Mouse (Mus musculus) heart, adult 2 months (tissue): ENCODE measurements at regions not wholly inside any gene's neighbourhood (a gene's known extent, or its start where the extent isn't known, plus 50 kb on each side); places are given as distances from the start of the nearest gene placed in this dataset.

Experiments
- DNase-seq, 2 experiments: peaks; one replicate each; pipeline ENCODE4 v3.0.0; 2021
- H3K27ac ChIP-seq: fragments of 200-600 bp; 2 replicates; pipeline ENCODE4 v1.8.1; 2022
- H3K27me3 ChIP-seq: fragments of 200-500 bp; 2 replicates; pipeline ENCODE4 v1.6.1; 2012; ENCODE audit warnings: mild to moderate bottlenecking, low read length, inconsistent platforms, mixed read lengths; ENCODE audit not compliant: control insufficient read depth, insufficient read depth
- H3K36me3 ChIP-seq: fragments of 200-500 bp; 2 replicates; pipeline ENCODE4 v1.6.1; 2012; ENCODE audit warnings: low read length, inconsistent platforms; ENCODE audit not compliant: control insufficient read depth, insufficient read depth
- H3K4me1 ChIP-seq: fragments of 200-500 bp; 2 replicates; pipeline ENCODE4 v1.6.1; 2011; ENCODE audit warnings: low read length; ENCODE audit not compliant: control insufficient read depth, insufficient read depth
- H3K4me3 ChIP-seq: fragments of 200-600 bp; 2 replicates; pipeline ENCODE4 v1.8.1; 2022
- H3K79me2 ChIP-seq: fragments of 200-500 bp; replicated peaks from 2 replicates; pipeline ENCODE4 v1.6.1; 2012; ENCODE audit warnings: mild to moderate bottlenecking, inconsistent platforms, low read length, moderate library complexity, mixed read lengths; ENCODE audit not compliant: control insufficient read depth, insufficient read depth
- H3K9ac ChIP-seq: fragments of 200-500 bp; 2 replicates; pipeline ENCODE4 v1.6.1; 2012; ENCODE audit warnings: low read depth, mild to moderate bottlenecking, control low read depth, inconsistent platforms, low read length, mixed read lengths
- CTCF ChIP-seq: fragments of 200-600 bp; IDR thresholded peaks from 2 replicates; pipeline ENCODE4 v1.8.1; 2022; ENCODE audit warnings: antibody characterized with exemption, mild to moderate bottlenecking, moderate library complexity
- EP300 ChIP-seq: fragments of 200-500 bp; IDR thresholded peaks from 2 replicates; pipeline ENCODE4 v1.6.1; 2011; ENCODE audit warnings: low read depth, low read length, control low read depth; ENCODE audit not compliant: insufficient read depth
- POLR2A ChIP-seq: fragments of 200-500 bp; IDR thresholded peaks from 2 replicates; pipeline ENCODE4 v1.6.1; 2011; ENCODE audit warnings: mild to moderate bottlenecking, low read depth, low read length, control low read depth; ENCODE audit not compliant: insufficient read depth
- WGBS: fragments of 180-500 bp; shearing (Covaris S2); methylation state at CpG from one replicate; pipeline ENCODE4 v1.1.7; 2018; 5-methylcytosine and 5-hydroxymethylcytosine counted together
- intact Hi-C: fragments of 180-260 bp; cut with DNase I; formaldehyde crosslinking; loops from one replicate; pipeline ENCODE4 v1.15.1; 2025

DNA sequence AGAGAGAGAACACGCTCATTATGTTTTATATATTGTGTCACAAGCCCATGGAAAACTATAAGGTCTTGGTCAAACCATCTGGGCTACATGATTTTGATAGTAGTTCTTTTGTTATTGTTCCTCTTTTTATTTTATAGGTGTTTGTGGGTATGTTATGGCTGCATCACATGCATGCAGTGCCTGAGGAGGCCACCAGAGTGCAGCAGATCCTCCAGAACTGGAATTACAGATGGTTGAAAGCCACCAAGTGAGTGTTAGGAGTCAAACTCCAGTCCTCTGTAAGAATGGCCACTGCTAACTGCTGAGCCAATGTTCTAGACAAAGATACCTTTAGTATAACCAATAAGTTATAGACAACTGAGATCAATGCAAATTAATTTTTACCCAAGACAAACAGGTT lies 435.9 kb upstream of the Dmac1 start:
- no peaks in the 10 kb centered on the region for H3K79me2 ChIP-seq
- DNase-seq, result no peak
- H3K4me1 ChIP-seq, result no peaks in the 10 kb centered on the region
- 70% methylated on average over 1 of the region's 1 CpGs for WGBS
- TF ChIP-seq POLR2A (no peak), CTCF (peak; percentile 48), EP300 (no peak)
- H3K9ac ChIP-seq, result no peak overlapping the region
- H3K27ac ChIP-seq, result no peak overlapping the region
- intact Hi-C loops, result no loop called here
- H3K4me3 ChIP-seq, result no peak overlapping the region
- no peaks in the 10 kb centered on the region for H3K36me3 ChIP-seq
- no peaks in the 10 kb centered on the region for H3K27me3 ChIP-seq

DNA sequence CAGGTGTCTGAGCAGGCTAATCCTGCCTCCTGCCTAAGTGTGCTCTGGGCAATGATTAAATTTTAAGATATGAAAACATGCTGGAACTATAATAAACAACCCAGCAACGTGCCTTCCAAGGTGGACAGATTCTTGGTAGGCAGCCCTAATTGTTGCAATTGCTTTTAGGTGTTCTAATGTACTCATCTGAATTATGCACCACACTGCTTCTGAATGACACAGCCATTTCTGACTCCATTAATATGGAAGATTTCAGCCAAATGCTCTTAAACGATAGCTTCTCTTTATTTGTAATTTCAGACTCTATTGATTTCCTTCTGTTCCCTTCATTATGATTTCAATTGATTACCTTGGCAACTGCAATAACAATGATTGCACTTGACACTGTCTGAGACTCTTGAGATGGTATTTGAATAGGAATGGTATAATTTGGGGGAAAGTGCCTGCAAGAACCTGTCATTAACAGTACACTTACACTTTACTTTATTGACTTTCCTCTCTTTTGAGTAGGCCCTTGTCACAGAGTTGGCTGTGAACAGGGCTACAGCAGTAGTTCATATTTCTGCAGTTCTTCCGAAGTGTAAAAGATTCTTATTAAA lies 422.8 kb upstream of the Dmac1 start:
- no peak overlapping the region for H3K4me3 ChIP-seq
- H3K27me3 ChIP-seq, result no peaks in the 10 kb centered on the region
- no peak overlapping the region for H3K9ac ChIP-seq
- no peaks in the 10 kb centered on the region for H3K79me2 ChIP-seq
- H3K4me1 ChIP-seq, result no peaks in the 10 kb centered on the region
- no peaks in the 10 kb centered on the region for H3K36me3 ChIP-seq
- intact Hi-C loops, result no loop called here
- 64% methylated on average over 3 of the region's 3 CpGs for WGBS
- no peak overlapping the region for H3K27ac ChIP-seq
- DNase-seq, result no peak
- no peak for TF ChIP-seq CTCF
- TF ChIP-seq POLR2A, result no peak
- no peak for TF ChIP-seq EP300

DNA sequence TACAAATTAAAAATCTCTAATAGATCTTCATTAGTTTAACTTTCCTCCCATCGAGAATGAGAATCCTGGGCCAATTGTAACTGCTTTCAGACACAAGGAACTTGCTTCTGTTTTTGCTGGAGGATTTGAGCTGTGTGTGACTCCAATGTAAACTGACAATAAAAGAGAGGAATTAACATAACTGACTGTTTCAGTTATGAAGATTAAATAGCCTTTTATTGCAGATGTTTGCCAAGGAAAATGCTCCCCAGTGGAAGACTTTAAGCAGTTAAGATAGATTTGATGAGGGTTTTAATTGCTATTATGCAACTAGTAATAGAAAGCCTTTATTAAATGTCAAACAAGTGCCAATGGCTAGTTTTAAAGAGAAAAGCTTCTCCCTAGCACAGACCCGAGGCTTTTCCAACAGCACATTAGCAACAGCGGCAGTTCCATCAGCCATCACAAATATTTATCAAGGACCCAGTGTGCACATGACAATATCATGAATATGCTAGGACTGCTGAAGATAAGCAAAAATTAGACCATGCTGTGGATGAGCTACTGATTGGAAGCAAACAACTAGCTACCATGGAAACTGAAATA lies 398.6 kb upstream of the Dmac1 start:
- intact Hi-C loops, result no loop called here
- Histone ChIP-seq H3K4me1 (no peaks in the 10 kb centered on the region), H3K79me2 (no peaks in the 10 kb centered on the region), H3K4me3 (no peak overlapping the region), H3K27me3 (no peaks in the 10 kb centered on the region), H3K36me3 (no peaks in the 10 kb centered on the region), H3K27ac (no peak overlapping the region), H3K9ac (no peak overlapping the region)
- no peak for DNase-seq
- TF ChIP-seq POLR2A, result no peak
- TF ChIP-seq EP300, result no peak
- TF ChIP-seq CTCF, result no peak
- 69% methylated on average over 3 of the region's 3 CpGs for WGBS

DNA sequence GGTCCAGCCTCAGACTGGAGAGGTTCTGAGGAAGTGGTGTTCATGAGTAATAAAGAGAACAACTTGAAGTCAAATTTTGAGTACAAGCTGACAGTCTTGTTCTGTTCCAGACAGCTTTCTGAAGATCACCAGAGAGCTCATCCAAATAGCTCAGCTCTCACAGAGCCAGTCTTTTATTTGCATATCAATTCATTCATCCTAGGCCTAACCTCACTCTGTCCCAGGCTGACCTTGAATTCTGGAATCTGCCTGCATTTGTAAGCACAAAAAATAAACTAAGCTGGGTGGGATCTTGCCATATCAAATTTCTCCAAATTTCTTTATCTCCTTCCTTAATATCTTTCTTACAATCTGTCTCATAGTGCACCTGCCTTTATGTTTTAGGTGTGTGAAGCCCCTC lies 362.9 kb upstream of the Dmac1 start:
- Histone ChIP-seq H3K27ac (no peak overlapping the region), H3K36me3 (no peaks in the 10 kb centered on the region), H3K9ac (no peak overlapping the region), H3K27me3 (no peaks in the 10 kb centered on the region), H3K4me1 (no peaks in the 10 kb centered on the region), H3K79me2 (no peaks in the 10 kb centered on the region), H3K4me3 (no peak overlapping the region)
- no peak for DNase-seq
- TF ChIP-seq POLR2A (no peak), EP300 (no peak), CTCF (no peak)
- intact Hi-C loops, result no loop called here

DNA sequence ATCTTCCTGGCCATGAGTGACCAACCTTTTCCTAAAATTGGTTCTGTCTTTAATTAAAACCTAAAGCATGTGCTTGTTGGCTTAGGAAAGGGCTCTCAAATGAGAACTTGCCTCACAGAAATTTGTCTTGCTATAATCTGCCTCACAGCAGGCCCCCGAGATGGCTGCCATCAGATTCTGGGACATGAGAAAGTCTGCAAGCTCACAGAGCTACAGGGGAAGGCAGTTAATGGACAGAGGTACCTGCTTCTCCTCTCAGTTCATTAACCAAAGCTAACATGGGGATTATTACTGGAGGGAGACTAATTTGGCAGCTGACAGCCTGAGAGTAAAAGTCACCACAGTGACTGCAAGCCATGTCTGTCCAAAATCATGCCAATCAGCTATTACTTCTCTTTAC lies 358.5 kb upstream of the Dmac1 start:
- TF ChIP-seq EP300 (no peak), CTCF (no peak), POLR2A (no peak)
- no peak for DNase-seq
- no peaks in the 10 kb centered on the region for H3K79me2 ChIP-seq
- H3K4me3 ChIP-seq, result no peak overlapping the region
- no peak overlapping the region for H3K9ac ChIP-seq
- H3K27me3 ChIP-seq, result no peaks in the 10 kb centered on the region
- H3K27ac ChIP-seq, result no peak overlapping the region
- H3K4me1 ChIP-seq, result no peaks in the 10 kb centered on the region
- intact Hi-C loops, result no loop called here
- H3K36me3 ChIP-seq, result no peaks in the 10 kb centered on the region
- WGBS, result 84% methylated on average over 1 of the region's 1 CpGs

DNA sequence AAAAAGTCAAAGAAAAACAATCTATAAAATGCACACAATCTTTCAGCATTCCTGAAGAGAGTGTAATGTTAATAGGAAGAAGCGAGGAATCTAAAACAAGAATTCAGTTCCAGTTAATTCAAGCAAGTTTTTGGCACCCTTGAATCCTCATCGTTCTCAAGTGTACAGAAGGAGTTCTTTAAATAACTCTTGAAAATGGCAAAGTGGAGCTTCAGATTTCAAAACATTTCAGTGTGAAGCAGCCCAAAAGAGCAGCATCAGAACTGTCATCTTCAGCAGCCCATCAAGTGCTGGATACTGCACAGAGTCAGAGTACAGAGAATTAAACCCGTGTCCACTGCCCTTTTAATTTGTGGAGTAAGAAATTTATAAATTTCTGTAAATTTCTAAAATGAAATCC lies 311.8 kb upstream of the Dmac1 start:
- Histone ChIP-seq H3K4me1 (no peaks in the 10 kb centered on the region), H3K36me3 (no peaks in the 10 kb centered on the region), H3K4me3 (no peak overlapping the region), H3K9ac (no peak overlapping the region), H3K27ac (no peak overlapping the region), H3K79me2 (no peaks in the 10 kb centered on the region), H3K27me3 (no peaks in the 10 kb centered on the region)
- intact Hi-C loops, result no loop called here
- no peak for DNase-seq
- no peak for TF ChIP-seq POLR2A
- TF ChIP-seq EP300, result no peak
- TF ChIP-seq CTCF, result no peak
- 73% methylated on average over 3 of the region's 3 CpGs for WGBS
